Mouse (Mus musculus) lung, embryonic 14.5 days (tissue): ENCODE measurements around the gene Hcfc1r1. TPM values are rescaled to one million over a fixed set of nuclear protein-coding genes. Genes with fewer than 3 reads are reported as not detected.

ENCODE experiments used
- ATAC-seq: fragments of 200-750 bp; cut with Nextera tagmentation; 2 replicates; pipeline ENCODE4 v1.8.0; 2017; ENCODE audit warnings: mild to moderate bottlenecking, moderate TSS enrichment, moderate library complexity; ENCODE audit not compliant: insufficient read depth
- DNase-seq: peaks from one replicate; pipeline ENCODE4 v3.0.0-alpha.2; 2015
- H3K27ac ChIP-seq: fragments of 300-500 bp; sonication (generic); 2 replicates; pipeline ENCODE4 v1.5.1; 2014; ENCODE audit warnings: low read depth, mild to moderate bottlenecking, moderate library complexity
- H3K27me3 ChIP-seq: fragments of 300-500 bp; sonication (generic); 2 replicates; pipeline ENCODE4 v1.6.1; 2014; ENCODE audit warnings: low read length, control low read depth; ENCODE audit not compliant: insufficient read depth
- H3K36me3 ChIP-seq: fragments of 300-500 bp; sonication (generic); 2 replicates; pipeline ENCODE4 v1.6.1; 2014; ENCODE audit warnings: control low read depth; ENCODE audit not compliant: insufficient read depth
- H3K4me1 ChIP-seq: fragments of 300-500 bp; sonication (generic); 2 replicates; pipeline ENCODE4 v1.6.1; 2014; ENCODE audit warnings: antibody characterized with exemption, control low read depth; ENCODE audit not compliant: insufficient read depth
- H3K4me2 ChIP-seq: fragments of 300-500 bp; sonication (generic); 2 replicates; pipeline ENCODE4 v1.6.1; 2014; ENCODE audit warnings: mild to moderate bottlenecking
- H3K4me3 ChIP-seq: fragments of 300-500 bp; sonication (generic); 2 replicates; pipeline ENCODE4 v1.5.1; 2014; ENCODE audit warnings: low read depth, low read length
- H3K9ac ChIP-seq: fragments of 300-500 bp; sonication (generic); 2 replicates; pipeline ENCODE4 v1.6.1; 2014
- H3K9me3 ChIP-seq: fragments of 300-500 bp; sonication (generic); 2 replicates; pipeline ENCODE4 v1.6.1; 2016; ENCODE audit warnings: low read depth, low read length, control low read depth
- CTCF ChIP-seq: IDR thresholded peaks from 2 replicates; pipeline ENCODE4 v1.5.1; 2016; ENCODE audit warnings: antibody characterized with exemption, low read depth
- WGBS: fragments of 180-500 bp; shearing (Covaris S2); extraction: QIAGEN DNeasy Blood & Tissue Kit; methylation state at CpG from one replicate; pipeline ENCODE4 v1.1.7; 2014; 5-methylcytosine and 5-hydroxymethylcytosine counted together
- polyA plus RNA-seq: library from polyadenylated mRNA; unstranded; fragments of >200 nt; fragmentation: Nextera tagmentation; extraction: Ambion mirVana; gene quantifications from 2 replicates; pipeline ENCODE4 v1.2.1, GENCODE M21; 2014

Hcfc1r1 gene
- polyA plus RNA-seq, 1 experiment from 2014 or later = 63.8 TPM

DNA sequence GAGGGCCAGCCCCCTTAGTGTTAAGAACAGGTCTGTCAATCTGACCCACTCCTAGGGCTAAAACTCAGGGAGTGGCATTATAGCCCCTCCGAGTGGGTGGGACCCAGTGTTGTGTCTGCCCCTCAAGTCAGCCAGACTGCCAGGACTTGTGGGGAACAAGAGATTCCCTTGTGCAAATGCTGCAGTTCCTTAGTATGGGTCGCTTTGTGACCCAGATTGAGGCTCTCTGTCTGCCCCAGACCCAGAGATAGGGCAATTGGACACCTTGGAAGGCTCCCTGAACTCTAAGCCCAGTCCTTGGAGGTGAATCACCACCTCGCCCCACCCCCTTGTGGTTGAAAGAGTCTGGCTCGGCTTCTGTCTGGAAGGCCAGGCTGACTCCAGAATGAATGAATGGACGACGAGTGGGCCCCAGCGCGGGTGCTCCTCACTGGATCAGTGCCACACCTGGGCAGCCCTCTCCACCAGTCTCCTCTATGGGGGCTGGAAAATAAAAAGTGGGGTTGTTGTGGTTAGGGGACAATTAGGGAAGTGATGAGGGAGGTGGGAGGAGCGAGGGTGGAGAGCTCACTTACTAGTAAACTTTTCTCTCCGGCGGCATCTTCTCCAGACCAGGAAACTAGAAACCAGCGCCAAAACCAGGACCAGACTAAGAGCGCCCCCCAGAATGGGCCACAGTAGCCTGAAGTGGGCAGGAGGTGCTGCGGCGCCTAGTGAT, 2.3 kb downstream of the Hcfc1r1 start:
- ATAC-seq (no peak), DNase-seq (no peak)
- H3K27ac ChIP-seq = peak overlapping the region; percentile 62; the same call in 1 of the 2 replicates
- H3K36me3 ChIP-seq = 0 out of 2 replicates have a peak, but pooled peaks cover 4% of the 10 kb centered on the region
- H3K4me3 ChIP-seq = peak overlapping the region; percentile 58
- H3K4me2 ChIP-seq = peak overlapping the region; percentile 96
- WGBS = 20% methylated on average over 15 of the region's 15 CpGs
- no peaks in the 10 kb centered on the region for H3K9me3 ChIP-seq
- peak overlapping the region; percentile 64; the same call in 1 of the 2 replicates for H3K9ac ChIP-seq
- TF ChIP-seq CTCF = peak; percentile 30; the same call in 1 of the 2 replicates
- peaks cover 6% of the 10 kb centered on the region; the same call in 1 of the 2 replicates for H3K4me1 ChIP-seq
- H3K27me3 ChIP-seq = peaks cover 25% of the 10 kb centered on the region

DNA sequence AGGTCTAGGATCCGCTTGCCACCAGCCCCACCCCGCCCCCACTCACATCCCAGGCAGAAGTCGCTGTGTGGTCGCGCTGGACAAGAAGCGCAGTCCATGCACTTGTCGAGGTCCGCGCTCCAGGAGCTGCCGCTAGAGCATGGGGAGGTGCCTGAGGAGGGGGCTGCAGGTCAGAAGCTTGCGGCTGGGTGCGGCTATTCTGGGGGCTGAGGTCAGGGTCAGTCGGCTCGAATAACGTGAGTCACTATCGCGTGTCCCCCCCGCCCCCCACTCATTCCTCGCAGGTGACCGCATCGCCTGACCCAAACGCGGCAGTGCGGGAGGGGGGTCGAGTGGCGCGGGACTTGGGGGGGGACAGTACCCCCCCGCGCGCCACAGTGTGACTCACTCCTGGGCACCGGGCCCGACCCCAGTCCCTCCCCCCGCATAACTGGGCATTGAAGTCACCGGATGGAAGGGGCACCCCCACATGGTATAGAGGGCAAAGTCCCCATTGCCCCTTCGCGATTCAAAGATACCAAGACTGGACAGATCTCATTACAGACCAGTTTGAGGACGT, 3.2 kb downstream of the Hcfc1r1 start:
- Histone ChIP-seq H3K4me2 (peak overlapping the region; percentile 96), H3K4me3 (peak overlapping the region; percentile 58), H3K9me3 (no peaks in the 10 kb centered on the region), H3K4me1 (peaks cover 6% of the 10 kb centered on the region; the same call in 1 of the 2 replicates), H3K27ac (peak overlapping the region; percentile 82), H3K36me3 (0 out of 2 replicates have a peak, but pooled peaks cover 7% of the 10 kb centered on the region), H3K27me3 (peaks cover 33% of the 10 kb centered on the region), H3K9ac (peak overlapping the region; percentile 64)
- TF ChIP-seq CTCF = no peak
- ATAC-seq (no peak), DNase-seq (no peak)
- under 1% methylated on average over 37 of the region's 37 CpGs for WGBS

DNA sequence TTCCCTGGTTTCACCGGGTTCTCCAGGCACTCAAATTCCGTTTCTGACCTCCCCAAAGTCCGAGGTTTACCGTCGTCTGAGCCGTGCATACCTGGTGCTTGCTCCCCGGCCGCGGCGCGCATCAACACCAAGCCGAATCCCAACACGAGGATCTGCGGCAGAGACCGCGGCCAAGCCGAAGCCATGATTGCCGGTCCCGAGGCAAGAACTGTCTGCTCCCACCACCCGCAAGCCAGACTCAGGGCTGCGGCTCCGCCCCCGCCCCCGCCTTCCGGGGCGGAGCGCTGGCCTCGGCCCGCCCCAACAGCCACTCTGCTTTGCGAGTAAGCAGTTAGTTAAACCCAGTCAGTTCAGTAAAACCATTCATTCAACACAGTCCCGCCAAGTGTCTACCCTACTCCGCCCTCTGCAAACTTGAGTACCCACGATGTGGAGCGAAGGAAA, 3.9 kb downstream of the Hcfc1r1 start, which contains the start of gene Tnfrsf12a:
Gene Tnfrsf12a (minus strand): TSS at position 233 of the 444 bp plus-strand sequence.
- Histone ChIP-seq H3K9ac (peak within 1 kb of the TSS; percentile 64), H3K4me2 (peak within 1 kb of the TSS; percentile 96), H3K36me3 (0 out of 2 replicates have a peak, but pooled peaks cover 7% of the 10 kb centered on the region), H3K4me1 (peaks cover 9% of the 10 kb centered on the region; the same call in 1 of the 2 replicates), H3K27me3 (peaks cover 40% of the 10 kb centered on the region), H3K27ac (peak within 1 kb of the TSS; percentile 82), H3K9me3 (no peaks in the 10 kb centered on the region), H3K4me3 (peak within 1 kb of the TSS; percentile 58)
- TF ChIP-seq CTCF = no peak
- ATAC-seq (peak; percentile 39), DNase-seq (peak; percentile 93)
- under 1% methylated on average over 34 of the region's 34 CpGs for WGBS

DNA sequence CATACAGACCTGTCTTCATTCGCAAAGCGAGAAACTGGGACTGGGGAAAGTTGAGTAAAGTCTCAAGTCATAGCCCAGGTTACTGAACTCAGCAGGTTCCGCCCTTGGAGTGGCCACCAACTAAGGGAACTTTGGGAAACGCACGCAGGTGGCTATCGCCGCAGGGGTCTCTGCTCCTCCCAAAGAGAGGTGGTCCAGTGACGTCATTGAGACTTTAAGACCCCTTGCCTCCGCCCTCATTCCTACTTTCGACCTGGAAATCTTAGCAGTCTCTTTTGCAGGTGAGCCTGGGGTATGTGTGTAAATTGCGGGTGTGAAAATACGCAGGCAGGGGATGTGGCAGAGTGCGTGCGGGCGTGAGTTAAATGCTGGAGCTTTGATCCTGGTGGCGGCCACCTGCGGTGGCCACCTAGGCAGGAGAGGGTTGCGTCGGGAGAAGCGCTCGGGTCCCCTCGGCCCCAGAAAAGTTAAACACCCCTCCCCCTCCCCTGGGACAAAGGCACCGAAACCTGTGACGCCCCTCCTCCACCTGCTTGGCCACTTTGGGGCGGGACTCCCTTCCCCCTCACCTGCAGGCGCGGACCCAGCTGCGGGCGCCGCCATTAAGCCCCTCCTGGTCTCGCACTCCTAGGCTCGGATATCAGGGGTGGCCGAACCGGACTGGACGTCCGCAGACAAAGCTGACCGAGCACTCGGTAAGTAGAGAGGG, 5.9 kb downstream of the Hcfc1r1 start, which contains the start of gene Cldn6:
Gene Cldn6 (plus strand): TSS at position 123 of the 709 bp plus-strand sequence.
- Histone ChIP-seq H3K27me3 (peaks cover 57% of the 10 kb centered on the region), H3K9ac (peak within 1 kb of the TSS; percentile 38), H3K36me3 (0 out of 2 replicates have a peak, but pooled peaks cover 7% of the 10 kb centered on the region), H3K4me1 (peaks cover 9% of the 10 kb centered on the region; the same call in 1 of the 2 replicates), H3K4me3 (peak within 1 kb of the TSS; percentile 38), H3K27ac (peak within 1 kb of the TSS; percentile 81), H3K4me2 (peak within 1 kb of the TSS; percentile 59), H3K9me3 (no peaks in the 10 kb centered on the region)
- no peak for TF ChIP-seq CTCF
- ATAC-seq (no peak), DNase-seq (peak; percentile 69)
- 2% methylated on average over 38 of the region's 38 CpGs for WGBS

DNA sequence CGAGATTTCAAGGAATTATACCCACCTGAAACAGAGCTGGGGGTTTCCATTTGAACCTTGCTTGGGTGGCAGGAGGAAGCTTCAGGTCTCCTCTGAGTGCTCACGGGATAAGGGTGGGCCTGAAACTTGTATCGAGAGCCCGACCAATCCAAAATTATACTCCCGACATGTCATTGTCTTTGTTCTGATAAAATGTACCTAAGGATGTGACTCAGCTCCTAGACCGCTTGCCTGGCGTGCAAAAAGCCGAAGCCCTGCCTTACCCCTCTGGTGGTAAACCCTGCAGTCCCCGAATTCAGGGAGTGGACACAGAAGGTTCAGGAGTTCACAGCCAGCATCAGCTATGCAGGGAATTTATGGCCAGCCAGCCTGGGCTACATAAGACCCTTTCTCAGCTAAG, 6.9 kb downstream of the Hcfc1r1 start:
- DNase-seq = no peak
- peaks cover 3% of the 10 kb centered on the region; the same call in 1 of the 2 replicates for H3K4me1 ChIP-seq
- no peaks in the 10 kb centered on the region for H3K9me3 ChIP-seq
- H3K27ac ChIP-seq = no peak overlapping the region
- H3K4me3 ChIP-seq = peak overlapping the region; percentile 38
- TF ChIP-seq CTCF = no peak
- peak overlapping the region; percentile 59 for H3K4me2 ChIP-seq
- WGBS = 48% methylated on average over 9 of the region's 9 CpGs
- H3K9ac ChIP-seq = peak overlapping the region; percentile 38
- no peak for ATAC-seq
- peaks cover 58% of the 10 kb centered on the region for H3K27me3 ChIP-seq
- 0 out of 2 replicates have a peak, but pooled peaks cover 3% of the 10 kb centered on the region for H3K36me3 ChIP-seq

DNA sequence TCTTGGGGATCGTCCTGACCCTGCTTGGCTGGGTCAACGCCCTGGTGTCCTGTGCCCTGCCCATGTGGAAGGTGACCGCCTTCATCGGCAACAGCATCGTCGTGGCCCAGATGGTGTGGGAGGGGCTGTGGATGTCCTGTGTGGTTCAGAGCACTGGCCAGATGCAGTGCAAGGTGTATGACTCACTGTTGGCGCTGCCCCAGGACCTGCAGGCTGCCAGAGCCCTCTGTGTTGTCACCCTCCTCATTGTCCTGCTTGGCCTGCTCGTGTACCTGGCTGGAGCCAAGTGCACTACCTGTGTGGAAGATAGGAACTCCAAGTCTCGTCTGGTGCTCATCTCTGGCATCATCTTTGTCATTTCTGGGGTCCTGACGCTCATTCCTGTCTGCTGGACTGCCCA, 7.7 kb downstream of the Hcfc1r1 start:
- ATAC-seq (no peak), DNase-seq (no peak)
- H3K4me2 ChIP-seq = peak overlapping the region; percentile 59
- 0 out of 2 replicates have a peak, but pooled peaks cover 3% of the 10 kb centered on the region for H3K36me3 ChIP-seq
- H3K9ac ChIP-seq = no peak overlapping the region; the same call in 1 of the 2 replicates
- 53% methylated on average over 10 of the region's 10 CpGs for WGBS
- H3K27ac ChIP-seq = no peak overlapping the region
- H3K4me1 ChIP-seq = peaks cover 3% of the 10 kb centered on the region; the same call in 1 of the 2 replicates
- H3K9me3 ChIP-seq = no peaks in the 10 kb centered on the region
- peak overlapping the region; percentile 38 for H3K4me3 ChIP-seq
- peaks cover 58% of the 10 kb centered on the region for H3K27me3 ChIP-seq
- no peak for TF ChIP-seq CTCF
